Mouse (Mus musculus) kidney, adult 11 months (tissue): ENCODE measurements around the gene Lrsam1.

ENCODE experiments used
- DNase-seq: peaks from one replicate; pipeline ENCODE4 v3.0.0; 2022

Gene Lrsam1

GRCm38 (mm10) chr2:32890280-32890679, 71.1 kb downstream of the Lrsam1 start:
- no peak for DNase-seq

DNA sequence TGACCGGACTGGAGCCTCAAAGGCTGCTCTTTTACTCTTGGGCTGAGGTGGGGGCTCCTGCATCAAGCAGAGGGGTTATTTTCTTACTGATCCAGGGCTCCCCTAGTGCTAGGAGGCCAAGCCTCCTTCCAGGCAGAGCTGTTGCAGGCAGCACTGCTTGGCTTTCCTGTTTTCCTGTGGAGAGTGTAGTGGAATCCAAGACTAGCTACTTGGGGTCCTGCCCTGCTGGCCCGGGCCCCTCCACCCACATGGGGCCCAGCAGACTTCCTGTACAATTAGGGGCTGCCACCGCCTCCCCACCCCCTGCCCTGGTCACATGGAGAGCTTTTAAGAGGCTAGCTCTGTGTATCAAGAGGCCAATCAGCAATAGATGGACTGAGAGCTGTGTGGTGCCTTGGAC, 72.9 kb downstream of the Lrsam1 start:
- no peak for DNase-seq

GRCm38 (mm10) chr2:32888029-32888428, 73.4 kb downstream of the Lrsam1 start:
- no peak for DNase-seq

DNA sequence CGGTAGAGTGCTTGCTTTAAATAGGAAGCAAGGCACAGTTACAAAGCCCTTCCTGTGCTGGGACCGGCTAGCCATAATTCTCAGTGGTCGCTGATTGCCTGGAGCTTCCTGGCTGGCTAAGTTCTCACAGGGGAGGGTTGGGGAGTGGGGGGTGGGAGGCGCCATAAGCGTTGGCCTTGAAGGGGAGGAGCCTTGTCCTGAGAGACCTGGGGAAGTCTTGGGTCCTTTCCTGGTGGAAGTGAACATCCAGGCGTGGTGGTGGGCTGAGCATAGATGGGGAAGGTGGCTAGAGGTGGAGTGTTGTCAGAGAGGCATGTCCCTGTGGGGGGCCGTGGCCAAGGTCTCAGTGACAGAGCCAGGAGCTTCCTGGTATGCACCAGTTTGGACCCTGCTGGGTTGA, 76.7 kb downstream of the Lrsam1 start:
- no peak for DNase-seq

- no peak for DNase-seq
Observed at GRCm38 (mm10) chr2:32882283-32883043, 79.0 kb downstream of the Lrsam1 start.

GRCm38 (mm10) chr2:32881723-32882122, 79.7 kb downstream of the Lrsam1 start:
- peak; percentile 81 for DNase-seq

GRCm38 (mm10) chr2:32881054-32881453, 80.4 kb downstream of the Lrsam1 start:
- no peak for DNase-seq

DNA sequence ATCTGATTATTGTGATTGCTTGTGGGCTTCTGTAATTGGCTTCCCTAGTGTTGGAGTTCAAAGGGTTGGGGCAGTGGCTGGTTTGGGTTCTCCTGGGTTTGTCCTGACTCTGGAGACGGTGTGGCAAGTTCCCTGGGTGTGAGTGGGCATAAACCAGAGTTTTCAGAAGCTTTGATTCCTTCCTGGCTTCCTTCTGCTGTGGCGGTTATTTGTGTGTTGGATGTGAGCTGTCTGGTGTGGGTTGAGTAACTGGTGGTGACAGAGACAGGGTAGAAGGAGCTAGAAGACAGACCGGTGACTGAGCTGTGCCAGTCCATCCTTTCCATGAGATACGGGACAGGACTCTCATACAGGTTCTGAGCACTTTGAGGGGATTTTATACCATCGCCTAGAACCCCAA, 81.8 kb downstream of the Lrsam1 start:
- DNase-seq, result no peak

- DNase-seq, result peak; percentile 75
Observed at GRCm38 (mm10) chr2:32878396-32878795, 83.0 kb downstream of the Lrsam1 start.

DNA sequence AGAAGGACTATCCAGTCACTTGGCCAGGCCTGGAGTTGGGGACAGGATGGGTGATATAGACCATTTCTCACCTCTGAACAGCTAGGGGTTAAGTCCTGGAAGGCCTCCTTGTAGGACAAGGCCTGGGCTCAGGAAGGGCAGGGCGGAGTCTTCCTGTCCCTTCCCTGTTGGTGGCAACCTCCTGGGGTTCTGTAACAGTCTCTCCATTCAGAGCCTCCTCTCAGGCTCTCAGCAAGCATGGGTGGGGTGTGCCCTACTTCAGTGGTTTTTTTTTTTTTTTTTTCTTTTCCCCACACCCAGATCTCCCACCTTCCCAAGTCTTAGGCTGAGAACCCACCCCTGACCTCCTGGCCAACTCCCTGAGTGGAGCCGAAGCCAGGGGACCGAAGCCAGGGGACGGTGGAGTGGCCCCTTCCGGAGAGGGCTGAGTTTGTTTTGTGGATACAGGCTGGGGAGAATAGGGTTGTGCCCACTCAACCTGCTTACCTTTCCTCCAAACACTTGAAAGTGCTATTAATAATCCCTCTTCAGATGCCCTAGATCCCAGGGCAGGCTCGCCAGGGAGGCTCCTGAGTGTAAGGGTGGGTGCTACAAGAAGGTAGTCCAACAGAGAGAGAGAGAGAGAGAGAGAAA, 83.5 kb downstream of the Lrsam1 start:
- no peak for DNase-seq

- no peak for DNase-seq
Observed at GRCm38 (mm10) chr2:32877303-32877702, 84.1 kb downstream of the Lrsam1 start.

GRCm38 (mm10) chr2:32876490-32877302, 84.7 kb downstream of the Lrsam1 start:
- no peak for DNase-seq

- peak; percentile 75 for DNase-seq
Observed at GRCm38 (mm10) chr2:32875675-32876489, 85.5 kb downstream of the Lrsam1 start, which contains the start of gene Fam129b. Gene Fam129b, plus strand, starts transcription at chr2:32876114.
